Mouse (Mus musculus) monocyte, adult 2 months (primary cell): ENCODE results near the gene Tomm40.

Experiments used
- DNase-seq, 2 experiments: peaks; one replicate each; pipeline ENCODE4 v3.0.0; 2022; ENCODE audit warnings: low spot score in 2 of 2, low read depth in 1 of 2

The Tomm40 gene

GRCm38 (mm10) chr7:19710650-19711049 lies 4.6 kb downstream of the Tomm40 start:
- no peak for DNase-seq

GRCm38 (mm10) chr7:19705271-19705670 lies 10.0 kb downstream of the Tomm40 start:
- no peak for DNase-seq

GRCm38 (mm10) chr7:19704475-19704874 lies 10.8 kb downstream of the Tomm40 start:
- DNase-seq, result no peak

GRCm38 (mm10) chr7:19702859-19703555 lies 12.2 kb downstream of the Tomm40 start:
- DNase-seq, result no peak

GRCm38 (mm10) chr7:19701069-19701761 lies 14.0 kb downstream of the Tomm40 start:
- DNase-seq, result peak in 1 of 2 experiments; percentile 38

- no peak for DNase-seq
Measured at GRCm38 (mm10) chr7:19700299-19701068, 14.8 kb downstream of the Tomm40 start.

GRCm38 (mm10) chr7:19699827-19700148 lies 15.4 kb downstream of the Tomm40 start:
- DNase-seq, result no peak

- no peak for DNase-seq
Measured at GRCm38 (mm10) chr7:19698907-19699826, 16.1 kb downstream of the Tomm40 start, which contains the start of gene Apoe. Gene Apoe (minus strand): TSS chr7:19699188.

GRCm38 (mm10) chr7:19697949-19698906 lies 17.0 kb downstream of the Tomm40 start:
- DNase-seq, result no peak

- DNase-seq, result no peak
Measured at GRCm38 (mm10) chr7:19696336-19696873, 18.8 kb downstream of the Tomm40 start.

- no peak for DNase-seq
Measured at GRCm38 (mm10) chr7:19695881-19696280, 19.4 kb downstream of the Tomm40 start.

- no peak for DNase-seq
Measured at GRCm38 (mm10) chr7:19695213-19695594, 20.0 kb downstream of the Tomm40 start.

- DNase-seq, result no peak
Measured at GRCm38 (mm10) chr7:19694336-19695212, 20.7 kb downstream of the Tomm40 start.

- no peak for DNase-seq
Measured at GRCm38 (mm10) chr7:19693421-19693820, 21.8 kb downstream of the Tomm40 start.

GRCm38 (mm10) chr7:19691873-19692865 lies 23.1 kb downstream of the Tomm40 start, which contains the start of gene Apoc1:
Gene Apoc1 (minus strand): TSS chr7:19692660.
- no peak for DNase-seq

GRCm38 (mm10) chr7:19691434-19691833 lies 23.8 kb downstream of the Tomm40 start:
- DNase-seq, result no peak

GRCm38 (mm10) chr7:19690845-19691244 lies 24.4 kb downstream of the Tomm40 start:
- DNase-seq, result no peak
